In the genomic region with DNA sequence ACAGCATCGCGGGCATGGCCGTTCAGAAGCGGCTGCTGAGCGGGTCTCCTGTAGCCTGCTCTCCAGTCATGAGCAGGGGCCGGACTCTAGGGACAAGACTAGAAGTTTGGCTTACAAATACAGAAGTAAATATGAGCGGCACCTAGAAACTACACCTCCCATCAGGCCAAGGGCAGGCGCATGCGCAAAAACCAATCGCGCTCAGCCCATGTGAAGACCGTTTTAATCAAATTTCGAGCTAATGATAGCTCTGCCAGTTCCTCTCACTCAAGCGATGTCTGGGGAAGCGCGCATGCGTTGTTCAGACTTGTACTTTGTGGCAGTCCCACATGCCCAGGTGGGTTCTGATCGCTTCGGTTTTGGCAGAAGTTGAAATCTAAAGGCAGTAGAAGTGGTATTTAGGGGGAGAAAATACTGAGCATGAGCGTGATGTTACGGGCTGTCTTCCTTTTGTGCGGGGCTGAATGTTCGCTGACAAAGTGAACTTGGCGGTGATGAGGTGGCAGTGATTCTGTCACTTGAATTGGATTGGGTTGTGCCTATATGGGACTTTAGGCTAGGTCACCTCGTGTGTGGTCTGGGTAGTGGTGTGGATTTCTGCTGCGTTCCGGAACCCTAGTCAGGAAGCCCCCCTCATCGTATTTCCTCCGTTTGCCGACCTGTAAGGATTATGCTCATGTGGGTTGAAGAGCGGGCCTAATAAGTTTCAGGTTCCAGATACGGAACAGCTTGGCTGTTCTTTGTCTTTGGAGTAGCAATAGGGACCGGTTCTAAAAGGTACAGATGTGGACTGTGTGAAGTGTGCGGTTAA, we compare ENCODE assay signal across 8 mouse cellular contexts. TPM values are rescaled to one million over a fixed set of nuclear protein-coding genes. Genes with fewer than 3 reads are reported as not detected.
DNase-seq lines count a peak whose midpoint lies in the region; ATAC-seq and TF ChIP-seq lines count a peak whose summit lies in the region.

Arsk (minus strand) TSS at position 168 of the 811 bp plus-strand sequence.
Ttc37 (plus strand) TSS at position 242 of the 811 bp plus-strand sequence.

- peak within 1 kb of the TSS; percentile 57 for H3K4me2 ChIP-seq in embryonic facial prominence, embryonic 13.5 days
- peak within 1 kb of the TSS; percentile 58 for H3K4me2 ChIP-seq in limb, embryonic 12.5 days
- peak within 1 kb of the TSS; percentile 71 for H3K4me2 ChIP-seq in midbrain, embryonic 15.5 days

- peak within 1 kb of the TSS; percentile 79; the same call in 1 of the 2 replicates for H3K27ac ChIP-seq in embryonic facial prominence, embryonic 13.5 days
- H3K27ac ChIP-seq in kidney, adult 2 months (ENCODE audit: insufficient read depth, low read depth, low read length) = peak within 1 kb of the TSS; percentile 79
- H3K27ac ChIP-seq in limb, embryonic 12.5 days = peak within 1 kb of the TSS; percentile 91
- peak within 1 kb of the TSS; percentile 77 for H3K27ac ChIP-seq in midbrain, embryonic 15.5 days
- peak within 1 kb of the TSS; percentile 83 for H3K27ac ChIP-seq in spleen, adult 2 months (ENCODE audit: insufficient read depth, low read length)

- WGBS in embryonic facial prominence, embryonic 13.5 days = under 1% methylated on average over 34 of the region's 34 CpGs
- under 1% methylated on average over 34 of the region's 34 CpGs for WGBS in kidney, adult 2 months
- under 1% methylated on average over 34 of the region's 34 CpGs for WGBS in limb, embryonic 12.5 days
- under 1% methylated on average over 34 of the region's 34 CpGs for WGBS in midbrain, embryonic 15.5 days
- under 1% methylated on average over 34 of the region's 34 CpGs for WGBS in spleen, adult 2 months

- peaks cover 13% of the 10 kb centered on the region for H3K36me3 ChIP-seq in embryonic facial prominence, embryonic 13.5 days
- no peaks in the 10 kb centered on the region for H3K36me3 ChIP-seq in kidney, adult 2 months (ENCODE audit: control insufficient read depth, insufficient read depth, low read length)
- peaks cover 16% of the 10 kb centered on the region; the same call in 1 of the 2 replicates for H3K36me3 ChIP-seq in limb, embryonic 12.5 days
- no peaks in the 10 kb centered on the region for H3K36me3 ChIP-seq in midbrain, embryonic 15.5 days (replicated peaks)
- no peaks in the 10 kb centered on the region for H3K36me3 ChIP-seq in spleen, adult 2 months (ENCODE audit: control insufficient read depth, insufficient read depth, low read length)

- no peak for TF ChIP-seq CTCF in kidney, adult 2 months (conservative IDR thresholded peaks at IDR 0.05; ENCODE audit: insufficient read depth, insufficient read length, low read depth, low read length)
- TF ChIP-seq CTCF in spleen, adult 2 months (IDR thresholded peaks at IDR 0.05; ENCODE audit: extremely low read depth, insufficient read depth, insufficient read length, insufficient replicate concordance) = no peak

- H3K9ac ChIP-seq in embryonic facial prominence, embryonic 13.5 days = peak within 1 kb of the TSS; percentile 79
- H3K9ac ChIP-seq in limb, embryonic 12.5 days (replicated peaks) = peak within 1 kb of the TSS; percentile 69
- H3K9ac ChIP-seq in midbrain, embryonic 15.5 days = peak within 1 kb of the TSS; percentile 58

- no peak for TF ChIP-seq POLR2A in kidney, adult 2 months (IDR thresholded peaks at IDR 0.05; ENCODE audit: low read depth, low read length)
- TF ChIP-seq POLR2A in spleen, adult 2 months (IDR thresholded peaks at IDR 0.05; ENCODE audit: low read depth, low read length) = no peak

- H3K4me3 ChIP-seq in embryonic facial prominence, embryonic 13.5 days = peak within 1 kb of the TSS; percentile 75
- H3K4me3 ChIP-seq in kidney, adult 2 months (ENCODE audit: insufficient read depth, low read depth, low read length) = peak within 1 kb of the TSS; percentile 89
- H3K4me3 ChIP-seq in limb, embryonic 12.5 days (replicated peaks) = peak within 1 kb of the TSS; percentile 74
- peak within 1 kb of the TSS; percentile 76 for H3K4me3 ChIP-seq in midbrain, embryonic 15.5 days
- peak within 1 kb of the TSS; percentile 76 for H3K4me3 ChIP-seq in spleen, adult 2 months (ENCODE audit: extremely low read depth, insufficient read depth, insufficient read length)

- H3K9me3 ChIP-seq in embryonic facial prominence, embryonic 13.5 days = no peaks in the 10 kb centered on the region
- H3K9me3 ChIP-seq in limb, embryonic 12.5 days = no peaks in the 10 kb centered on the region
- H3K9me3 ChIP-seq in midbrain, embryonic 15.5 days = no peaks in the 10 kb centered on the region

- DNase-seq in 3134 (ENCODE audit: extremely low read depth, insufficient read length, low spot score) = peak; percentile 87
- DNase-seq in adrenal gland, postnatal 36 days = peak; percentile 94 to 97
- DNase-seq in heart, adult 18-20 months = peak; percentile 94 to 97
- peak; percentile 98 for DNase-seq in kidney, adult 2 months
- peak; percentile 92 to 95 for DNase-seq in spleen, adult 2 months (ENCODE audit: low read depth in 1 of 2, low spot score in 2 of 2)

- H3K27me3 ChIP-seq in embryonic facial prominence, embryonic 13.5 days = no peaks in the 10 kb centered on the region
- H3K27me3 ChIP-seq in kidney, adult 2 months (replicated peaks; ENCODE audit: control insufficient read depth, insufficient read depth, low read length) = no peaks in the 10 kb centered on the region
- no peaks in the 10 kb centered on the region for H3K27me3 ChIP-seq in limb, embryonic 12.5 days
- no peaks in the 10 kb centered on the region for H3K27me3 ChIP-seq in midbrain, embryonic 15.5 days (replicated peaks)
- H3K27me3 ChIP-seq in spleen, adult 2 months (ENCODE audit: control insufficient read depth, insufficient read depth, low read length) = no peaks in the 10 kb centered on the region

- peak; percentile 93 for ATAC-seq in embryonic facial prominence, embryonic 13.5 days (ENCODE audit: insufficient number of reproducible peaks, insufficient read depth, low FRiP score, low TSS enrichment, low read depth)
- peak; percentile 97 for ATAC-seq in limb, embryonic 12.5 days (ENCODE audit: insufficient number of reproducible peaks, insufficient read depth, low FRiP score, low TSS enrichment, low read depth)
- ATAC-seq in midbrain, embryonic 15.5 days (replicated peaks) = peak; percentile 98

- H3K4me1 ChIP-seq in embryonic facial prominence, embryonic 13.5 days = no peaks in the 10 kb centered on the region; the same call in 1 of the 2 replicates
- H3K4me1 ChIP-seq in kidney, adult 2 months (ENCODE audit: control insufficient read depth, insufficient read depth, low read length) = peaks cover 3% of the 10 kb centered on the region; the same call in 1 of the 2 replicates
- H3K4me1 ChIP-seq in limb, embryonic 12.5 days (replicated peaks) = 0 out of 2 replicates have a peak, but pooled peaks cover 3% of the 10 kb centered on the region
- peaks cover 13% of the 10 kb centered on the region for H3K4me1 ChIP-seq in midbrain, embryonic 15.5 days
- H3K4me1 ChIP-seq in spleen, adult 2 months (ENCODE audit: control insufficient read depth, insufficient read depth, insufficient read length) = no peaks in the 10 kb centered on the region; the same call in 1 of the 2 replicates

RNA-seq across cellular contexts. Expression of gene Arsk, which starts in this region (rescaled TPM):
- 10 to 100 TPM in 1 of 2 experiments, 1 to 10 TPM in 1; 7.5 to 11.1 TPM for total RNA-seq in adrenal gland, postnatal 36 days (2021)
- 10.6 TPM in 2 replicates for polyA plus RNA-seq in embryonic facial prominence, embryonic 13.5 days (2015; fragmentation: Nextera tagmentation; extraction: Ambion mirVana)
- total RNA-seq in heart, adult 18-20 months (2021) = 1 to 10 TPM; 2.4 to 4.8 TPM
- 8.6 and 9.0 TPM in 2 replicates for polyA plus RNA-seq in kidney, adult 2 months (2012; rRNA removed)
- polyA plus RNA-seq in limb, embryonic 12.5 days (2016; fragmentation: Nextera tagmentation; extraction: Ambion mirVana) = 7.8 and 9.0 TPM in 2 replicates
- 3.6 and 4.0 TPM in 2 replicates for polyA plus RNA-seq in midbrain, embryonic 15.5 days (2015; fragmentation: Nextera tagmentation; extraction: Ambion mirVana)
- 3.1 TPM in 2 replicates for polyA plus RNA-seq in spleen, adult 2 months (2012; rRNA removed)

RNA-seq across cellular contexts. Expression of gene Ttc37, which starts in this region (rescaled TPM):
- total RNA-seq in adrenal gland, postnatal 36 days (2021) = 10 to 100 TPM; 27.1 to 29.2 TPM
- polyA plus RNA-seq in embryonic facial prominence, embryonic 13.5 days (2015; fragmentation: Nextera tagmentation; extraction: Ambion mirVana) = 15.9 and 16.4 TPM in 2 replicates
- total RNA-seq in heart, adult 18-20 months (2021) = 10 to 100 TPM in 1 of 2 experiments, 1 to 10 TPM in 1; 9.2 to 12.1 TPM
- 6.4 and 6.9 TPM in 2 replicates for polyA plus RNA-seq in kidney, adult 2 months (2012; rRNA removed)
- 18.6 and 22.4 TPM in 2 replicates for polyA plus RNA-seq in limb, embryonic 12.5 days (2016; fragmentation: Nextera tagmentation; extraction: Ambion mirVana)
- polyA plus RNA-seq in midbrain, embryonic 15.5 days (2015; fragmentation: Nextera tagmentation; extraction: Ambion mirVana) = 9.0 and 9.5 TPM in 2 replicates
- 4.8 and 5.1 TPM in 2 replicates for polyA plus RNA-seq in spleen, adult 2 months (2012; rRNA removed)

Comparison
In these comparisons a context has a peak if more than half of its experiments do, and no peak if none do; other contexts are left out.
1. Peak in every context shown above with its lines: DNase-seq, ATAC-seq, H3K4me3 ChIP-seq and H3K27ac ChIP-seq.